Mouse (Mus musculus): ENCODE results near the gene Calcrl. TPM values are rescaled to one million over a fixed set of nuclear protein-coding genes. Genes with fewer than 3 reads are reported as not detected.
"Not testable (repeated sequence)": the region's sequence is repeated elsewhere in the genome, so short reads cannot be mapped to it uniquely, and the experiment has no call there.

Gene Calcrl
- polyA plus RNA-seq, 1 experiment = 3.9 TPM

DNA sequence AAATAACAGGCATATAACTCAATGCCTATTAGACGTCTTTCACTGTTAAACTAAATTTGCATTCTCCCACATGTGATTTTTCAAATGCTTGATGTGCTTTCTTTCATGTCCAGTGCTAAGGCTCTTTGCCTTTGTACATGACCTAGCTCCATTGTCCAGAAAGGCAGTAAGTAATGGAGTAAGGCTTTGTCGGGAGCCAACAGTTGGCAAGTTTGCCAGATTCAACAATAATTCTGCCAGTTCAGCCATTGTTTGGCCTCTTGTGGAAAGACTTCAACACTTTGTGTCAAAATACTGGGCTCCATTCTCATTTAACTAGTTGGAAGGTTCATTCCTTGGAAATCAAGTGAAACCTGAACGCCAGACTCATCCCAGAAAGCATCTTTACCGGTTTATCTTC, 8.7 kb downstream of the Calcrl start:
- WGBS = 56% methylated on average over 4 of the region's 4 CpGs
- Histone ChIP-seq H3K4me1 (ENCODE audit: control insufficient read depth, insufficient read depth, low read length) (no peaks in the 10 kb centered on the region), H3K4me3 (replicated peaks; ENCODE audit: insufficient read depth, low read depth, low read length) (no peak overlapping the region), H3K27me3 (ENCODE audit: control insufficient read depth, insufficient read depth, low read length) (no peaks in the 10 kb centered on the region), H3K27ac (ENCODE audit: insufficient read depth, low read length) (no peak overlapping the region)
- TF ChIP-seq POLR2A (IDR thresholded peaks at IDR 0.05; ENCODE audit: borderline replicate concordance, insufficient read depth, low read length) (no peak), CTCF (IDR thresholded peaks at IDR 0.05; ENCODE audit: borderline replicate concordance, insufficient read depth, low read depth, low read length) (no peak)
- DNase-seq = no peak

DNA sequence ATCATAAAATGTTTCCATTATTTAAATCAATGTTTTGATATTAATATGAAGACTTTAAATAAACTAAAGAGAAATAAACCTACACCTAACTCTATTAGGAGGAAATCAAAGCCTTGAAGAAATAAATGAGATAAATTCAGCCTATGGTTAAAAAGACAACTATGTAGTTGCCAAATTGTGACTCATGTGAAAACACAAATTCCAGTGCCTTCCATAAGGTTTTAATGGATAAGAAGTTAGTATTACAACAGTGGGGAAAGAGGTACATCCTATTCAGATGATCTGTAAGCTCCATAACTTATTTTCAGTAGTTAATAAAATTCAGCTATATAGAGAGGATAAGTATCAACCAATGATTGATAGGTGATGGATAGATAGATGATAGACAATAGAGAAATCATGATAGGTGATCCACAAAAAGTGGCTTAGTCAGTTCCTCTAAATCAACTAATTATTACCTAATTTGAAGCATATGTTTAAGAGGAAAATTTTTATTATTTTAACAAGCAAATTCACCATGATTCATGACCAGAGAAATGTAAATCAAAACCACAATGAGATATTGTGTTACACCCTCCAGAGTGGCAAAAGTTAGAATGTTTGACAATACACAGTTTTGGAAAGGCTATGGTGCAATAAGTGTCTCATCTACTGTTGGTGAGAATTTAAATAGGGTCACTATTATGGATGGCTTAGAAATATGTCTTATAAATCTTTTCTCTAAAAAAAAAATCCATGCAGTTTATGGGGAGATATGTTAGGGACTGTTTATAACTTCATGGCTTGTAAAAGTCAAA, 15.2 kb downstream of the Calcrl start:
- Histone ChIP-seq H3K27me3 (ENCODE audit: control insufficient read depth, insufficient read depth, low read length) (no peaks in the 10 kb centered on the region), H3K4me3 (replicated peaks; ENCODE audit: insufficient read depth, low read depth, low read length) (no peak overlapping the region), H3K27ac (ENCODE audit: insufficient read depth, low read length) (no peak overlapping the region), H3K4me1 (ENCODE audit: control insufficient read depth, insufficient read depth, low read length) (no peaks in the 10 kb centered on the region)
- TF ChIP-seq POLR2A (IDR thresholded peaks at IDR 0.05; ENCODE audit: borderline replicate concordance, insufficient read depth, low read length) = no peak
- TF ChIP-seq CTCF (IDR thresholded peaks at IDR 0.05; ENCODE audit: borderline replicate concordance, insufficient read depth, low read depth, low read length) = no peak
- no peak for DNase-seq

DNA sequence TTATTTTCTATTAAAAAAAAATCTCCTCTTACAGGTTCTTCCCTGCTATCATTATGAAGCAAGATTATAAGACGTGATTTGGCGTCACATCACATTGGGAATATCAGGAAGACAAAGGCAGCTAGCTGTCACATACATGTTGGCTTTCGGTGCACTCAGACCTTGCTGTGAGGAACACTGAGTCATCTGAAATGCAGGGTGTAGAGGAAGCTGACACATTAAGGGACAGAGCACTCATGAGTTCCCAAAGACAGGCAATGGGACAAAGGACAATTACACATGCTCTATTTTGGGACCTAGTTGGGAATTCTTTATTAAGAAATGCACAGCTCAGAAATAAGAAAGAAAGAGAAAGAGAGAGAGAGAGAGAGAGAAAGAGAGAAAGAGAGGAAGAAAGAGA, 20.4 kb downstream of the Calcrl start:
- 78% methylated on average over 3 of the region's 3 CpGs for WGBS
- Histone ChIP-seq H3K27ac (ENCODE audit: insufficient read depth, low read length) (no peak overlapping the region), H3K4me1 (ENCODE audit: control insufficient read depth, insufficient read depth, low read length) (no peaks in the 10 kb centered on the region), H3K4me3 (replicated peaks; ENCODE audit: insufficient read depth, low read depth, low read length) (no peak overlapping the region), H3K27me3 (ENCODE audit: control insufficient read depth, insufficient read depth, low read length) (no peaks in the 10 kb centered on the region)
- no peak for DNase-seq
- TF ChIP-seq CTCF (IDR thresholded peaks at IDR 0.05; ENCODE audit: borderline replicate concordance, insufficient read depth, low read depth, low read length) (no peak), POLR2A (IDR thresholded peaks at IDR 0.05; ENCODE audit: borderline replicate concordance, insufficient read depth, low read length) (no peak)

- DNase-seq = no peak
- no peak overlapping the region for H3K27ac ChIP-seq (ENCODE audit: insufficient read depth, low read length)
- no peaks in the 10 kb centered on the region for H3K27me3 ChIP-seq (ENCODE audit: control insufficient read depth, insufficient read depth, low read length)
- no peaks in the 10 kb centered on the region for H3K4me1 ChIP-seq (ENCODE audit: control insufficient read depth, insufficient read depth, low read length)
- no peak overlapping the region for H3K4me3 ChIP-seq (replicated peaks; ENCODE audit: insufficient read depth, low read depth, low read length)
- no peak for TF ChIP-seq POLR2A (IDR thresholded peaks at IDR 0.05; ENCODE audit: borderline replicate concordance, insufficient read depth, low read length)
- 92% methylated on average over 3 of the region's 3 CpGs for WGBS
Observed at GRCm38 (mm10) chr2:84402713-84403112, 22.5 kb downstream of the Calcrl start.

- WGBS = 55% methylated on average over 4 of the region's 4 CpGs
- Histone ChIP-seq H3K4me3 (replicated peaks; ENCODE audit: insufficient read depth, low read depth, low read length) (no peak overlapping the region), H3K27ac (ENCODE audit: insufficient read depth, low read length) (no peak overlapping the region), H3K27me3 (ENCODE audit: control insufficient read depth, insufficient read depth, low read length) (no peaks in the 10 kb centered on the region), H3K4me1 (ENCODE audit: control insufficient read depth, insufficient read depth, low read length) (no peaks in the 10 kb centered on the region)
- DNase-seq = no peak
- TF ChIP-seq POLR2A (IDR thresholded peaks at IDR 0.05; ENCODE audit: borderline replicate concordance, insufficient read depth, low read length) = no peak
- TF ChIP-seq CTCF (IDR thresholded peaks at IDR 0.05; ENCODE audit: borderline replicate concordance, insufficient read depth, low read depth, low read length) = no peak
Observed at GRCm38 (mm10) chr2:84396557-84396956, 28.7 kb downstream of the Calcrl start.

DNA sequence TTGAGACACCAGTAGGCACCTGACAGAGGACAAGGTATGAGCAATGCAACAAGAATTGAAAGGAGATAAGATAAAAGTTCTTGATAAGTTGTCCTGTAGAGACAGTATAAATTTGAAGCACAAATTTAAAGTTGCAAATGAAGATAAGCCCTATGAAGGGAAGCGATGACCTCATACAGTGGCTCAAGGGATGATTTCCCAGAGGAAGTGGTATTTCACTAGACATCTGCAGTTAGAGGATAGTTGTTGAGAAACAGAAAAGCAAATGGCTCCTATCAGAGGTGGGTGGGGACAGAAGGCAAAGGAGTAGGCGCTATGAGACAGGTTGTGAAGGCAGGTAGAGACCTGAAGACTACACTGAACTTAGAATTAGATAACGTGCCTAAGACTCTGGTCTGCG, 32.0 kb downstream of the Calcrl start:
- H3K4me3 ChIP-seq (replicated peaks; ENCODE audit: insufficient read depth, low read depth, low read length) = no peak overlapping the region
- H3K27me3 ChIP-seq (ENCODE audit: control insufficient read depth, insufficient read depth, low read length) = no peaks in the 10 kb centered on the region
- H3K27ac ChIP-seq (ENCODE audit: insufficient read depth, low read length) = no peak overlapping the region
- no peaks in the 10 kb centered on the region for H3K4me1 ChIP-seq (ENCODE audit: control insufficient read depth, insufficient read depth, low read length)
- TF ChIP-seq POLR2A (IDR thresholded peaks at IDR 0.05; ENCODE audit: borderline replicate concordance, insufficient read depth, low read length) = no peak
- no peak for TF ChIP-seq CTCF (IDR thresholded peaks at IDR 0.05; ENCODE audit: borderline replicate concordance, insufficient read depth, low read depth, low read length)
- DNase-seq = no peak
- WGBS = 92% methylated on average over 4 of the region's 4 CpGs

GRCm38 (mm10) chr2:84389075-84389474, 36.1 kb downstream of the Calcrl start:
- Histone ChIP-seq H3K4me3 (replicated peaks; ENCODE audit: insufficient read depth, low read depth, low read length) (no peak overlapping the region), H3K27me3 (ENCODE audit: control insufficient read depth, insufficient read depth, low read length) (no peaks in the 10 kb centered on the region), H3K27ac (ENCODE audit: insufficient read depth, low read length) (no peak overlapping the region), H3K4me1 (ENCODE audit: control insufficient read depth, insufficient read depth, low read length) (no peaks in the 10 kb centered on the region)
- no peak for TF ChIP-seq POLR2A (IDR thresholded peaks at IDR 0.05; ENCODE audit: borderline replicate concordance, insufficient read depth, low read length)
- no peak for TF ChIP-seq CTCF (IDR thresholded peaks at IDR 0.05; ENCODE audit: borderline replicate concordance, insufficient read depth, low read depth, low read length)
- DNase-seq = no peak

- not testable (repeated sequence) for H3K4me1 ChIP-seq (ENCODE audit: control insufficient read depth, insufficient read depth, low read length); H3K27me3 ChIP-seq (ENCODE audit: control insufficient read depth, insufficient read depth, low read length); H3K4me3 ChIP-seq (replicated peaks; ENCODE audit: insufficient read depth, low read depth, low read length); DNase-seq; H3K27ac ChIP-seq (ENCODE audit: insufficient read depth, low read length)
- 96% methylated on average over 14 of the region's 14 CpGs for WGBS
Observed at GRCm38 (mm10) chr2:84388537-84388936, 36.7 kb downstream of the Calcrl start.
